Mouse (Mus musculus) ES-E14 (cell line): ENCODE data around the gene Bmx.

Experiments
- CHD2 ChIP-seq: IDR thresholded peaks from 2 replicates; pipeline ENCODE4 v1.6.1; 2014; ENCODE audit warnings: mild to moderate bottlenecking, low read depth, low read length, inconsistent platforms
- HCFC1 ChIP-seq: IDR thresholded peaks from 2 replicates; pipeline ENCODE4 v1.6.1; 2012; ENCODE audit warnings: low read length, inconsistent platforms, borderline replicate concordance; ENCODE audit not compliant: insufficient read depth
- MAFK ChIP-seq: IDR thresholded peaks from 2 replicates; pipeline ENCODE4 v1.6.1; 2014; ENCODE audit warnings: mild to moderate bottlenecking, low read depth, low read length, inconsistent platforms; ENCODE audit not compliant: insufficient read depth
- ZC3H11A ChIP-seq: IDR thresholded peaks from 2 replicates; pipeline ENCODE4 v1.6.1; 2012; ENCODE audit warnings: low read depth, mild to moderate bottlenecking, inconsistent platforms, low read length, borderline replicate concordance
- ZNF384 ChIP-seq: IDR thresholded peaks from 2 replicates; pipeline ENCODE4 v1.6.1; 2012; ENCODE audit warnings: low read depth, low read length, inconsistent platforms

DNA sequence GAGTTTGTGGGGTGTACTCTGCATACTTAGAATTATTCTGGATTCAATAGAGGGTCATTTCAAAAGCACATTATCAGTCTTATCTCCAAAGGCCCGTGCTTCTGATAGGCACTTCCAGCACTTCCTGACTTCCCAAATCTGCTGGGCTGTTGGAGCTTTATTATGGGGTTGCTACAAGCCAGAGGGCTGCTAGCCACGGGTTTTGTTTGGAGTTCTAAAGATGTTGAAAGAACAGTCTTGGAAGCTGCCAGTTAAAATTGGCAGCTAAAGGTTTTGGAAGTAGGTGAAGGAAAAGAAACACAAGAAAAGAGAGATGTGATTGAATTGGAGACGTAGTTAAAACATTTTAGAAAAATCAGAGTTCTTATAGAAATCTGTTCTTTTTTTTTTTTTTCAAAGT, 17.5 kb upstream of the Bmx start:
- no peak for TF ChIP-seq ZNF384
- TF ChIP-seq MAFK = no peak
- no peak for TF ChIP-seq HCFC1
- TF ChIP-seq CHD2 = no peak
- TF ChIP-seq ZC3H11A = no peak
